Mouse (Mus musculus) lung, postnatal 0 days (tissue): ENCODE data around the gene Zfyve21.

Source experiments
- CTCF ChIP-seq: IDR thresholded peaks from 2 replicates; pipeline ENCODE4 v1.5.1; 2016; ENCODE audit warnings: antibody characterized with exemption, mild to moderate bottlenecking
- EP300 ChIP-seq: IDR thresholded peaks from 2 replicates; pipeline ENCODE4 v1.6.1; 2016; ENCODE audit warnings: antibody characterized with exemption, mild to moderate bottlenecking, control low read depth

GRCm38 (mm10) chr12:111787015-111787414, 27.0 kb upstream of the Zfyve21 start:
- no peak for TF ChIP-seq CTCF
- TF ChIP-seq EP300, result no peak
